Mouse (Mus musculus): ENCODE measurements around the gene Rbbp4.

Gene Rbbp4

GRCm38 (mm10) chr4:129351111-129351510, 15.9 kb upstream of the Rbbp4 start:
- peak; percentile 25 for DNase-seq

GRCm38 (mm10) chr4:129350644-129351043, 15.5 kb upstream of the Rbbp4 start:
- peak; percentile 82 for DNase-seq

GRCm38 (mm10) chr4:129346481-129347154, 11.4 kb upstream of the Rbbp4 start:
- DNase-seq = peak; percentile 49

GRCm38 (mm10) chr4:129342705-129343104, 7.5 kb upstream of the Rbbp4 start:
- DNase-seq = no peak

- DNase-seq = no peak
Observed at GRCm38 (mm10) chr4:129341888-129342287, 6.7 kb upstream of the Rbbp4 start.

- DNase-seq = no peak
Observed at GRCm38 (mm10) chr4:129339743-129340142, 4.6 kb upstream of the Rbbp4 start.

GRCm38 (mm10) chr4:129336291-129336690, 1.1 kb upstream of the Rbbp4 start:
- DNase-seq = no peak

GRCm38 (mm10) chr4:129334677-129335215, 424 bp downstream of the Rbbp4 start:
- no peak for DNase-seq

- DNase-seq = no peak
Observed at GRCm38 (mm10) chr4:129332846-129333245, 2.3 kb downstream of the Rbbp4 start.

GRCm38 (mm10) chr4:129326191-129326590, 9.0 kb downstream of the Rbbp4 start:
- DNase-seq = no peak

GRCm38 (mm10) chr4:129324756-129325155, 10.4 kb downstream of the Rbbp4 start:
- DNase-seq = no peak

- no peak for DNase-seq
Observed at GRCm38 (mm10) chr4:129323491-129323890, 11.7 kb downstream of the Rbbp4 start.

- DNase-seq = no peak
Observed at GRCm38 (mm10) chr4:129322042-129322441, 13.1 kb downstream of the Rbbp4 start.

- no peak for DNase-seq
Observed at GRCm38 (mm10) chr4:129320876-129321275, 14.3 kb downstream of the Rbbp4 start.

- DNase-seq = no peak
Observed at GRCm38 (mm10) chr4:129313886-129314285, 21.3 kb downstream of the Rbbp4 start.

- no peak for DNase-seq
Observed at GRCm38 (mm10) chr4:129307936-129308335, 27.2 kb downstream of the Rbbp4 start.

GRCm38 (mm10) chr4:129304306-129304705, 30.9 kb downstream of the Rbbp4 start:
- DNase-seq = no peak

- DNase-seq = no peak
Observed at GRCm38 (mm10) chr4:129303816-129304215, 31.4 kb downstream of the Rbbp4 start.

- DNase-seq = no peak
Observed at GRCm38 (mm10) chr4:129303401-129303800, 31.8 kb downstream of the Rbbp4 start.

GRCm38 (mm10) chr4:129299121-129299520, 36.0 kb downstream of the Rbbp4 start:
- no peak for DNase-seq

- no peak for DNase-seq
Observed at GRCm38 (mm10) chr4:129297724-129298123, 37.4 kb downstream of the Rbbp4 start.

- no peak for DNase-seq
Observed at GRCm38 (mm10) chr4:129296066-129296465, 39.1 kb downstream of the Rbbp4 start.

- no peak for DNase-seq
Observed at GRCm38 (mm10) chr4:129295188-129295587, 40.0 kb downstream of the Rbbp4 start.

- DNase-seq = no peak
Observed at GRCm38 (mm10) chr4:129293702-129294101, 41.5 kb downstream of the Rbbp4 start.

- no peak for DNase-seq
Observed at GRCm38 (mm10) chr4:129292831-129293230, 42.3 kb downstream of the Rbbp4 start.

Measured in right cerebral cortex, postnatal 14 days (tissue).